Mouse (Mus musculus) cerebellum, postnatal 25 days (tissue): Measurements from ENCODE around the gene Tmub1.

Source experiments
- DNase-seq, 2 experiments: peaks; one replicate each; pipeline ENCODE4 v3.0.0; 2021; ENCODE audit warnings: mixed read lengths in 2 of 2

Gene Tmub1

DNA sequence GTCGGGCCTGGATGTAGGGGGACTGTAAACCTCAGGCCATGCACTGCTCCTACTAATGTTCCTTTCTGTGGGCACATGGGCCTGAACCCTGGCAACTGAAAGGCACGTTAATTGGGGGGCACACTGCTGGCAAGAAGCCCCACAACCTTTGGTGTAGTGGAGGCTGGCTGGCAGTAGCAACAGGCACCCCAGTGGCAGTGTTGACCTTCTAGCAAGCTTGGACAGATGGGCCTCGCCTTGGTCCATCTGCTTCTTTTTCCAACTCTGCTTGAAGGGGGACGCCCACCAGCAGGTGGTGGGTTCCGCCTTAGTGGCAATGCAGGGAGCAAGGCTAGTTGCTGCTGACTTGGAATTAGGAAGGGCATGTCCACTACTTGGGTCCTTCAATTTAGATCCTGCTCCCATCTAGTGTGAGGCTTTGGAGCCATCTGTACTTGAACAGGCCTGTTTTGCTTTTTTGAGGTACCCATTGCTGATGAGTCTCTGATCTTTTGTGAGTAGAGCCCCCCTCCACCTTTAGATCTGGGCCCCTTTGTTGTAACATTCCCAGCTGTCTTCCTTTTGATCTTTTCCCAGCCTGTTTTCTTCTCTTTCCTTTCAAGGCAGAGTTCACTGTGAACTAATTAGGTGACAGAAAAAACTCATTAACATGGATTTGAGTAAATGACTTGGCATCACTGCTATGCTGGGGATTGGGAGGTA lies 5.8 kb upstream of the Tmub1 start:
- DNase-seq: peak; percentile 89 to 92

- peak in 1 of 2 experiments; percentile 67 for DNase-seq
These were observed 5.1 kb upstream of the Tmub1 start for GRCm38 (mm10) chr5:24452691-24453233.

- DNase-seq: peak; percentile 66 to 67
These were observed 4.5 kb upstream of the Tmub1 start, which contains the start of gene Agap3 for GRCm38 (mm10) chr5:24452030-24452690. TSS of gene Agap3 (plus strand) at chr5:24452177.

DNA sequence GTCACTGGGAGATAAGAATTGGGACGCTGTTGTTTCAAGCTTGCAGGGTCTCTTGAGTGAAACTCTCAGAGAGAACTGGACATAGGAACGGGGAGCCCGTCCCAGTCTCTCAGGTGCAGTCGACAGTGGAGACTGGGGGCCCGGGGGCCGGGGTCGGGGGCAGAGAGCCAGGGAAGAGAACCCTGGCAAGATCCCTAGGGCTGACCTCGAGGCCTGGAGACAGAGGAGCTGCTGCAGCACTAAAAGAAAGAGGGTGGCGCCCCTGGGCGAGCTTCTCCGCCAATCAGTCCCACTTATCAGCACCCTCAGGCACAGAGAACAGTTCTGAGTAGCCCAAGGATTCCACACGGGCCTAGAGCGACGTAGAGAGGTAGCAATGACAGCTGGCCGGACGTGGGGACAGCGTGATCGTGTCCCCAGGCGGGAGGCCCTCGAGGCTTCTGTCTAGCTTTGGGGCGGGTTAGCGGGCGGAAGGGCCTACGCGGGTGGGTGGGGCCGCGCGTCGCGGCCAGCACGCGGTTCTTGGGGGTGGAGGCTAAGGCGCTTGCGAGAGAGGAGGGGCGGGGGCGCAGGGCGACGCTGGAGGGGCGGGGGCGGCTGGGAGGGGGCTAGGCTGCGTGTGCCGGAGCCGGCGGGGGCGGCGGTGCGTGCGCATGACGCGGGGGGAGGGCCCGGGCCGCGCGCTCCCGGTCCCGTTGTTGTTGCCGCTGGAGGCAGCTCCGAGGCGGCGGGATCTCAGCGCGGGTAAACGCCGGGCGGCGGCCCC lies 3.8 kb upstream of the Tmub1 start:
- DNase-seq: peak; percentile 91 to 95

- DNase-seq: no peak
These were observed 1.0 kb downstream of the Tmub1 start for GRCm38 (mm10) chr5:24446630-24447029.

DNA sequence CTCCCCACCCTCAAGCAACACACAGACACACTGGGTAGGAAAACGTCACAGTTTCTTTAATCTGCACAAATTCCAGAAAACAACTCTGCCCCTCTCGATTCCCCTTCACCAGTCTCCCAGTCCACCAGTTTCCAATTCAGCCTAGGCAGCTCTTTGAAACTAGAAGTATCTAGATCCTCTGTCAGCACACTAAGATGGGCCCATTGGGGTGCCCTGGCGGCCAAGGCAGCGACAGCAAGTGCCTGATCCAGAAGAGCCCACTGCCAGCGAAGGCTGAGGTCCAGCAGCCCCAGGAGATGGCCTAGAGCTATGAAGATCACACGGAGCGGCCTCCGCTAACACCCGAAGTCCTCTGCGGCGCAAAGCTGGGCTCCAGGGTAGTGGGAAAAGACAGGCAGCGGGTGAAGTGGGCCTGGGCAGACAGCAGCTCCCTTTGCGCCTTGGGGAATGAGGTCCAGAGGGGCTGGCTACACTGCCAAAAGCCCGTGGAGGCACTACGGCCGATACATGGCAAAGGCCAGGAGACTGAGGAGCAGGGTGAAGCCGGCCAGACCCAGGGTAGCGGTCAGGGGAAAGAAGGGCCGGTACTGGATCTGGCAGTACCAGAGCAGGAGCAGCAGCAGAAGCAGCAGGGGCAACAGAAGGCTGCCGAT lies 2.1 kb downstream of the Tmub1 start:
- DNase-seq: peak; percentile 35 to 51

- peak; percentile 95 to 98 for DNase-seq
These were observed 2.8 kb downstream of the Tmub1 start, which contains the start of gene Fastk for GRCm38 (mm10) chr5:24444746-24445427. TSS of gene Fastk (minus strand) at chr5:24445287.

DNA sequence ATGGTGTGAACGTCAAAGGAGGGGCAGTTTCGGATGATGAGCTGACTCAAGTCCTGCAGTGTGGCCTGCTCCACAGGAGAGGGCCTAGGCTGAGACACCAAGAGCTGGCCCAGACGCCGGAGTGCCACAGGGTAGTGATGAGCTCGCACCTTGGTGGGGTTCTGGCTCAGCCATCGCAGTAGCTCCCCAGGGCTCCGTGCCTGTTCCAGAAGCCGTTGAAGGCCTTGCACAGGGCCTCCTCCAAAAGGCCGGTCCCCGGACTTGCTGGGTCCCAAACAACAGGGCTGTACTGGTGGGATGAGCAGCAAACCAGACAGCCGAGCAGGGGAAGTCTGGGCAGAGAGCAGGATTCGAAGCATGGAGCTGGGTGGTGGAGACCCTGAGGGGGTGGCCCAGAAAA lies 3.7 kb downstream of the Tmub1 start:
- DNase-seq: peak; percentile 49 to 66

GRCm38 (mm10) chr5:24443204-24443603 lies 4.5 kb downstream of the Tmub1 start:
- no peak for DNase-seq

GRCm38 (mm10) chr5:24442029-24442428 lies 5.6 kb downstream of the Tmub1 start:
- no peak for DNase-seq

- DNase-seq: no peak
These were observed 6.5 kb downstream of the Tmub1 start for GRCm38 (mm10) chr5:24441187-24441586.

- DNase-seq: no peak
These were observed 13.7 kb downstream of the Tmub1 start for GRCm38 (mm10) chr5:24433993-24434392.

DNA sequence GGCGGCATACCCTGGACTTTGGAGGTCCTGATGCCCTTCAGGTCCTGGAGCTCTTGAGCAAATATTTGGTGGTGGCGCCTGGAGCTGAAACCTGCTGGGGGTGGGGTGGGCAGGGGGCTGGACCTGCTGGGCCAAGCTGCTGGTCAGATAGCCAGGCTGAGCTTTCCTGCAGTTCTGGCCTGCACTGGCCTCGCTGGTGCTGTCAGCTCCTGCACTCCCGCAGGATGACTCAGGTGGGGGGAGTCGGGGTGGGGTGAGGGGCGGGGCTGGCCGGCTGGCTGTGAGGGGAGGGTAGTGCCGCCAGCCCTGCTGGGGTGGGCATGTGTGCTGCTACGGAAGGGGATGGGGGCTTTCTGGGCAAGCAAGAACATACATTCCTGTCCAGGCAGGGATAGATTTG lies 19.1 kb downstream of the Tmub1 start:
- no peak for DNase-seq

DNA sequence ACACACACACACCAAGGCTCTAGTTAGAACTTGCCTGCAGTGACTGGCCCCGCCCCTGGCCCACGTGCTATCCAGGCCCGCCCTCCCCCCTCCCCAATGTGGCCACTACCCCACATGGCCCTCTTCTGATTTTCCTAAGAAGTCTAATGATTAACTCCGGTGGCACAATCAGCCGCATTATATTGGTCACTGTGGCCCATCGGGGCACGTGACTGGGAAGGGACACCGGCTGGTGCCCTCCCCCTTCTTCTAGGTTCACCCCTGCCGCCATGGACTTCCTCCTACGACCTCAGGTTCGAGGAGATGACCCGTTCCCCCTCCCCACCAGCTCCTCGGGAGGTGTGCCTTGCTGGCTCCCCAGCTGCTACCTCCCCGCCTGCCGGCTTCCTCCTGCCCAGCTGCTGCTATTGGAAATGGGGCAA lies 19.7 kb downstream of the Tmub1 start:
- DNase-seq: no peak

- DNase-seq: no peak
These were observed 20.4 kb downstream of the Tmub1 start for GRCm38 (mm10) chr5:24427285-24427633.

DNA sequence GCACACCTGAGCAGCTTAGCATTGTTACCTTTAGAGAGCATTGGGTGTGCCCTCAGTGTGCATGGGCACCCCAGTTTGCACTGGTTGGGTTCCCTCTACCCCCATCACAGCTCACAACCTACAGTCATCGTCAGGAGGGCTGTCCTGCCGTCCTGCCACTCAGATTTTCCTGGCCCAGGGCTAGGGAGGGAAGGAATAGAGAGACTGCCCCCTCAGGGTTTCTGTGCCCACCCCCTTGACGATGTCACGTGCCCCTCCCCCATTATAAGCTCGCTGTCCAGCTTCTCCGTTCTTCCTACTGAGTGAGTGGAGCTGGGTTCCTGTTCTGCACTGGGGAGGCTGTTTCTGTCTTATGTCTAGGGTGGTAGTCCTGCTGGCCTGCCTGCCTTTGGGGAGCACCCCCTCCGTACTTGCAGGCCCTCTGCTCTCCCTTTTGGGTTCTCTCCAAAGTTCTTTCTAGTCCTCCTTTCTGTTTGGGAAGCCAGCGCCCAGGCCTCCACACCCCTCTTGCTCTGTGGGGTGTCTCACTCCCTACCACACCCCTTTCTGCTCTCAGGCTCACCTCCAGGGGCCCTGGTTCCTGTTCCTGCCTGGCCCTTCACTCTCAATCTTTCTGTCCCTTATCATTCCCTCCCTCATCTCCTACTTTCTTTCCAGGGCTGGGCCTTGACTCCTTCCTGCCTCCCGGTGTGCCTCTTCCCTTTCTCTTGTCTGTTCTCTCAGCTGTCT lies 20.9 kb downstream of the Tmub1 start:
- DNase-seq: no peak

DNA sequence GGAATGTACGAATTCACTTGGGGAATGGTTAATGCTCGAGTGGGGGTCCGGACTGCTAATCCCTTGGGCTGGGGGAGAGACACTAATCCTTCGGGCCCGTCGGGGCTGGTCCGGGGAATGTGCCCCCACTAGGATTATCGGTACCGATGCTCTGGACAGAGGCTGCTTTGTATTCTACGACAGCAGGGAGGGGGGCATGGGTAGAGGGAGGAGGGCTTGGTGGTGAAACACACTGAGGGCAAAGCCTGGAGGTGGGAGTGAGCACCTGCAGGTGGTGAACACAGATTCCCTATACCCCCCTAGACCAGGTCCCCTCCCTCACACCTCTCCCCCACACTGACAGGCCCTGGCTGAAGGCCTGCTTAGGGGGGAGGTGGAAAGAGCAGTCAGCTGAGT lies 21.6 kb downstream of the Tmub1 start:
- no peak for DNase-seq

- DNase-seq: peak in 1 of 2 experiments; percentile 57
These were observed 22.1 kb downstream of the Tmub1 start for GRCm38 (mm10) chr5:24425421-24426036.

DNA sequence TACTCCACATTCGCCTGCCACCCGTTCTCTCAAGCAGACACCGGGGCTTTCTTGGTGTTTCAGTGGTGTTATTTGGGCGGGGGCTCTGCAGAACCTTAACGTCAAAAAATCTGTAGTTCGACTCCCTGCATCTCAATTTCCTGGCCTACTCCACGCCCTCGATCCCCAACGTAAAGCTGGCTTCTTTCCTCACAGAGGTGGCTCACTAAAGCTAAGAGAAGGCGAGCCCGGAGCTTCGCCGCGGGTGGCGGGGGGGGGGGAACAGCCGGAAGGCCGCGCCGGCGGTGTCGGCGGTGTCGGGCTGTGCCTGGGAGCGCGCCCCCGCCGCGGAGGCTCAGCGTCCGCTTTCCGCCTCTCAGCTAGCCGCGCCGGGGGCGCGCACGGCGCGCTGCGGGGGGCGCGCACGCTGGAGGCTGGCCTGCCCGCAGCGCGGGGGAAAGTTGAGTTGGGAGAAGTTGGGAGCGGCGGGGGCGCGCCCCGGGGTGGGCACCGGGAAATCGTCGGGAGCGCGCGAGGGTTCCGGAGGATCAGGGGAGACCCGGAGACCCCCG lies 22.7 kb downstream of the Tmub1 start:
- peak; percentile 80 to 90 for DNase-seq

GRCm38 (mm10) chr5:24424004-24424781 lies 23.5 kb downstream of the Tmub1 start:
- DNase-seq: no peak
